9 mouse cellular contexts compared by ENCODE assay signal in genomic region chr15:83118360-83118759, GRCm38 (mm10). TPM values are rescaled to one million over a fixed set of nuclear protein-coding genes. Genes with fewer than 3 reads are reported as not detected.
DNase-seq lines count a peak whose midpoint lies in the region; ATAC-seq lines count a peak whose summit lies in the region.
"Had no signal": no experiment of that assay in that cellular context is flagged by ENCODE, and none has a peak within 500 bp of the region (broad histone marks: within the 10 kb centered on the region; RNA-seq: fewer than 3 reads in every experiment).

No protein-coding gene starts in this region.

- H3K4me1 ChIP-seq in midbrain, embryonic 13.5 days (replicated peaks), result peaks cover 28% of the 10 kb centered on the region
- H3K4me1 ChIP-seq in midbrain, embryonic 11.5 days (ENCODE audit: control insufficient read depth, insufficient read depth, low read length), result peaks cover 14% of the 10 kb centered on the region

- no peak overlapping the region for H3K9ac ChIP-seq in midbrain, embryonic 13.5 days (replicated peaks)
- H3K9ac ChIP-seq in midbrain, embryonic 11.5 days (ENCODE audit: low read length), result no peak overlapping the region

- 0 out of 2 replicates have a peak overlapping the region, but pooled peaks have one; percentile 3 for H3K27ac ChIP-seq in midbrain, embryonic 13.5 days
- no peak overlapping the region for H3K27ac ChIP-seq in midbrain, embryonic 11.5 days (ENCODE audit: low read depth, low read length)

- no peak overlapping the region for H3K4me2 ChIP-seq in midbrain, embryonic 13.5 days (replicated peaks)
- no peak overlapping the region for H3K4me2 ChIP-seq in midbrain, embryonic 11.5 days

- H3K4me3 ChIP-seq in midbrain, embryonic 13.5 days (replicated peaks), result no peak overlapping the region
- no peak overlapping the region for H3K4me3 ChIP-seq in midbrain, embryonic 11.5 days (ENCODE audit: low read depth, low read length)

- peak; percentile 53 for DNase-seq in cerebellum, adult 11 months
- DNase-seq in midbrain, embryonic 11.5 days (ENCODE audit: low spot score, missing footprints), result no peak
- peak; percentile 86 for DNase-seq in cerebellum, postnatal 10 days
- DNase-seq in lung, postnatal 10 days, result peak; percentile 65
- no peak for DNase-seq in gastrocnemius, postnatal 10 days

- 70% methylated on average over 7 of the region's 7 CpGs for WGBS in midbrain, embryonic 13.5 days
- 77% methylated on average over 7 of the region's 7 CpGs for WGBS in midbrain, embryonic 11.5 days

- ATAC-seq in cerebellum, adult (ENCODE audit: insufficient number of reproducible peaks, low FRiP score, low TSS enrichment), result no peak
- no peak for ATAC-seq in midbrain, embryonic 13.5 days
- no peak for ATAC-seq in midbrain, embryonic 11.5 days (ENCODE audit: low FRiP score)
- no peak for ATAC-seq in megakaryocyte, adult 5-6 weeks (ENCODE audit: poor library complexity, severe bottlenecking)

- H3K27me3 ChIP-seq in midbrain, embryonic 13.5 days, result 0 out of 2 replicates have a peak, but pooled peaks cover 3% of the 10 kb centered on the region
- H3K27me3 ChIP-seq in midbrain, embryonic 11.5 days (ENCODE audit: control insufficient read depth, insufficient read depth, low read length), result no peaks in the 10 kb centered on the region
- H3K27me3 ChIP-seq: CH12.LX had no signal

- H3K9me3 ChIP-seq in midbrain, embryonic 13.5 days, result no peaks in the 10 kb centered on the region
- no peaks in the 10 kb centered on the region for H3K9me3 ChIP-seq in midbrain, embryonic 11.5 days (ENCODE audit: control insufficient read depth, low read length)

- H3K36me3 ChIP-seq in midbrain, embryonic 13.5 days, result peaks cover 55% of the 10 kb centered on the region
- peaks cover 17% of the 10 kb centered on the region for H3K36me3 ChIP-seq in midbrain, embryonic 11.5 days (ENCODE audit: control insufficient read depth, insufficient read depth, low read length)

RNA-seq across cellular contexts. Expression of gene Rrp7a, which starts 4.2 kb away (rescaled TPM):
- polyA plus RNA-seq in midbrain, embryonic 13.5 days (2015; fragmentation: Nextera tagmentation; extraction: Ambion mirVana), result 72.4 and 77.0 TPM in 2 replicates
- 70.5 and 79.6 TPM in 2 replicates for polyA plus RNA-seq in midbrain, embryonic 11.5 days (2014; fragmentation: Nextera tagmentation; extraction: Ambion mirVana)
- total RNA-seq in megakaryocyte, adult 5-6 weeks (2015), result 17.5 and 21.2 TPM in 2 replicates
- 50.8 and 57.9 TPM in 2 replicates for total RNA-seq in megakaryocyte, adult 5-6 weeks (2017)
- total RNA-seq in gastrocnemius, postnatal 10 days (2021), result 10 to 100 TPM; 41.0 to 44.3 TPM

RNA-seq across cellular contexts. Expression of gene Serhl, which starts 29.1 kb away (rescaled TPM):
- polyA plus RNA-seq in midbrain, embryonic 13.5 days (2015; fragmentation: Nextera tagmentation; extraction: Ambion mirVana), result 27.2 and 30.6 TPM in 2 replicates
- polyA plus RNA-seq in midbrain, embryonic 11.5 days (2014; fragmentation: Nextera tagmentation; extraction: Ambion mirVana), result 46.9 and 47.0 TPM in 2 replicates
- total RNA-seq in megakaryocyte, adult 5-6 weeks (2015), result 36.6 and 46.4 TPM in 2 replicates
- 27.0 and 34.6 TPM in 2 replicates for total RNA-seq in megakaryocyte, adult 5-6 weeks (2017)
- 10 to 100 TPM; 34.8 to 35.4 TPM for total RNA-seq in gastrocnemius, postnatal 10 days (2021)

RNA-seq across cellular contexts. Expression of gene Poldip3, which starts 30.8 kb away (rescaled TPM):
- 166 and 169 TPM in 2 replicates for polyA plus RNA-seq in midbrain, embryonic 13.5 days (2015; fragmentation: Nextera tagmentation; extraction: Ambion mirVana)
- 167 and 173 TPM in 2 replicates for polyA plus RNA-seq in midbrain, embryonic 11.5 days (2014; fragmentation: Nextera tagmentation; extraction: Ambion mirVana)
- total RNA-seq in megakaryocyte, adult 5-6 weeks (2015), result 41.5 and 45.2 TPM in 2 replicates
- total RNA-seq in megakaryocyte, adult 5-6 weeks (2017), result 96.6 and 118 TPM in 2 replicates
- 10 to 100 TPM; 33.8 to 43.3 TPM for total RNA-seq in gastrocnemius, postnatal 10 days (2021)

RNA-seq across cellular contexts. Expression of gene Cyb5r3, which starts 54.0 kb away (rescaled TPM):
- polyA plus RNA-seq in midbrain, embryonic 13.5 days (2015; fragmentation: Nextera tagmentation; extraction: Ambion mirVana), result 123 and 133 TPM in 2 replicates
- polyA plus RNA-seq in midbrain, embryonic 11.5 days (2014; fragmentation: Nextera tagmentation; extraction: Ambion mirVana), result 156 and 161 TPM in 2 replicates
- 42.8 and 44.7 TPM in 2 replicates for total RNA-seq in megakaryocyte, adult 5-6 weeks (2015)
- 21.0 and 24.5 TPM in 2 replicates for total RNA-seq in megakaryocyte, adult 5-6 weeks (2017)
- total RNA-seq in gastrocnemius, postnatal 10 days (2021), result 100 to 1,000 TPM in 1 of 2 experiments, 10 to 100 TPM in 1; 91.3 to 102 TPM

Comparison
In these comparisons a context has a peak if more than half of its experiments do, and no peak if none do; other contexts are left out.
1. DNase-seq: peak in cerebellum, adult 11 months (single experiment), cerebellum, postnatal 10 days (2 of 2) and lung, postnatal 10 days (single experiment); none in midbrain, embryonic 11.5 days (single experiment) and gastrocnemius, postnatal 10 days (single experiment).